8 mouse cellular contexts compared by ENCODE assay signal in the genomic region with DNA sequence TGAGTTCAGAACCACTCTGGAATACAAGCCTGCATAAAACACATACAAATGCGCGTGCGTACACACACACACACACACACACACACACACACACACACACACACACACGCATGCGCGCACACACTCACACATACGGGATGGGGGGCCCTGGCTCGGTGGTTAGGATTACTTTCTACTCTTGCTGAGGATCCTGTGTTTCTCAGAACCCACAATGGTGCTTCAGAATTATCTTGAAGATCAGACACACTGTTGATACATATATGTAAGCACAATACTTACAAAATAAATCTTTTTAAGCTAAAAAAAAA. TPM values are rescaled to one million over a fixed set of nuclear protein-coding genes. Genes with fewer than 3 reads are reported as not detected.
DNase-seq lines count a peak whose midpoint lies in the region; ATAC-seq and TF ChIP-seq lines count a peak whose summit lies in the region.

No protein-coding gene starts in this region.

- intact Hi-C loops in left cerebral cortex, adult 2 months (cut with DNase I), result loop anchor here (5.0 to 10.0 kb wide), 4 partner anchors 170 to 315 kb away; partner anchors contain the start of gene Bmyc
- intact Hi-C loops in left cerebral cortex, postnatal 14 days (cut with DNase I), result no loop called here

- H3K4me1 ChIP-seq in embryonic facial prominence, embryonic 13.5 days, result peaks cover 13% of the 10 kb centered on the region
- peaks cover 7% of the 10 kb centered on the region for H3K4me1 ChIP-seq in intestine, embryonic 14.5 days (replicated peaks; ENCODE audit: control insufficient read depth, insufficient read depth, low read length)
- H3K4me1 ChIP-seq in midbrain, postnatal 0 days (ENCODE audit: insufficient read depth, low read length), result peaks cover 10% of the 10 kb centered on the region; the same call in 1 of the 2 replicates

- no peak for ATAC-seq in embryonic facial prominence, embryonic 13.5 days (ENCODE audit: insufficient number of reproducible peaks, insufficient read depth, low FRiP score, low TSS enrichment, low read depth)
- no peak for ATAC-seq in intestine, embryonic 14.5 days (replicated peaks; ENCODE audit: low FRiP score, low TSS enrichment, low read depth)
- no peak for ATAC-seq in midbrain, postnatal 0 days (ENCODE audit: low FRiP score)

- H3K27me3 ChIP-seq in embryonic facial prominence, embryonic 13.5 days, result 0 out of 2 replicates have a peak, but pooled peaks cover 3% of the 10 kb centered on the region
- H3K27me3 ChIP-seq in intestine, embryonic 14.5 days (replicated peaks; ENCODE audit: control insufficient read depth, insufficient read depth, low read length), result no peaks in the 10 kb centered on the region
- no peaks in the 10 kb centered on the region for H3K27me3 ChIP-seq in midbrain, postnatal 0 days (ENCODE audit: insufficient read depth, low read length)

- no peak overlapping the region for H3K9ac ChIP-seq in embryonic facial prominence, embryonic 13.5 days
- H3K9ac ChIP-seq in intestine, embryonic 14.5 days (ENCODE audit: low read length), result no peak overlapping the region
- H3K9ac ChIP-seq in midbrain, postnatal 0 days (replicated peaks; ENCODE audit: low read length, poor library complexity, severe bottlenecking), result no peak overlapping the region

- H3K9me3 ChIP-seq in embryonic facial prominence, embryonic 13.5 days, result no peaks in the 10 kb centered on the region
- no peaks in the 10 kb centered on the region for H3K9me3 ChIP-seq in intestine, embryonic 14.5 days (ENCODE audit: control insufficient read depth, low read length)
- H3K9me3 ChIP-seq in midbrain, postnatal 0 days (ENCODE audit: low read length), result no peaks in the 10 kb centered on the region

- 77% methylated on average over 8 of the region's 8 CpGs for WGBS in embryonic facial prominence, embryonic 13.5 days
- WGBS in intestine, embryonic 14.5 days, result 72% methylated on average over 8 of the region's 8 CpGs
- WGBS in midbrain, postnatal 0 days, result 81% methylated on average over 6 of the region's 8 CpGs

- peak overlapping the region; percentile 75 for H3K4me2 ChIP-seq in embryonic facial prominence, embryonic 13.5 days
- H3K4me2 ChIP-seq in intestine, embryonic 14.5 days (ENCODE audit: low read length), result peak overlapping the region; percentile 58; the same call in 1 of the 2 replicates
- 0 out of 2 replicates have a peak overlapping the region, but pooled peaks have one; percentile 31 for H3K4me2 ChIP-seq in midbrain, postnatal 0 days (ENCODE audit: low read depth, low read length, poor library complexity, severe bottlenecking)

- no peak for DNase-seq in left cerebral cortex, adult 2 months (ENCODE audit: extremely low spot score in 1 of 2, low spot score in 2 of 2)
- DNase-seq in left cerebral cortex, postnatal 14 days (ENCODE audit: low spot score in 2 of 2), result no peak
- no peak for DNase-seq in intestine, embryonic 14.5 days (ENCODE audit: low spot score)
- DNase-seq in midbrain, postnatal 0 days (ENCODE audit: low spot score), result no peak
- DNase-seq in cerebellum, adult 11 months, result no peak
- no peak for DNase-seq in layer of hippocampus, postnatal 14 days (ENCODE audit: low spot score in 2 of 2)
- no peak for DNase-seq in cerebellum, postnatal 4 days (ENCODE audit: low spot score in 2 of 2)

- H3K27ac ChIP-seq in left cerebral cortex, adult 2 months, result peak overlapping the region; percentile 84
- no peak overlapping the region for H3K27ac ChIP-seq in embryonic facial prominence, embryonic 13.5 days
- no peak overlapping the region for H3K27ac ChIP-seq in intestine, embryonic 14.5 days (ENCODE audit: low read depth)
- peak overlapping the region; percentile 59; the same call in 1 of the 2 replicates for H3K27ac ChIP-seq in midbrain, postnatal 0 days (ENCODE audit: low read depth, low read length)

- no peaks in the 10 kb centered on the region for H3K36me3 ChIP-seq in embryonic facial prominence, embryonic 13.5 days
- H3K36me3 ChIP-seq in intestine, embryonic 14.5 days (ENCODE audit: control insufficient read depth, insufficient read depth, low read length), result no peaks in the 10 kb centered on the region
- H3K36me3 ChIP-seq in midbrain, postnatal 0 days (ENCODE audit: insufficient read depth, low read length), result no peaks in the 10 kb centered on the region

- no peak overlapping the region; the same call in 1 of the 2 replicates for H3K4me3 ChIP-seq in left cerebral cortex, adult 2 months
- H3K4me3 ChIP-seq in embryonic facial prominence, embryonic 13.5 days, result peak overlapping the region; percentile 94
- H3K4me3 ChIP-seq in intestine, embryonic 14.5 days (ENCODE audit: low read depth, low read length), result no peak overlapping the region
- no peak overlapping the region for H3K4me3 ChIP-seq in midbrain, postnatal 0 days (ENCODE audit: low read depth, low read length)

- no peak for TF ChIP-seq CTCF in left cerebral cortex, adult 2 months (IDR thresholded peaks at IDR 0.05)
- no peak for TF ChIP-seq CTCF in midbrain, postnatal 0 days (IDR thresholded peaks at IDR 0.05)

RNA-seq across cellular contexts. Expression of gene Ubac1, which starts 0.7 kb away (rescaled TPM):
- total RNA-seq in left cerebral cortex, adult 2 months (2021), result 10 to 100 TPM; 58.3 to 62.7 TPM
- 10 to 100 TPM; 80.3 to 86.7 TPM for total RNA-seq in left cerebral cortex, postnatal 14 days (2021)
- 89.7 and 93.6 TPM in 2 replicates for polyA plus RNA-seq in embryonic facial prominence, embryonic 13.5 days (2015; fragmentation: Nextera tagmentation; extraction: Ambion mirVana)
- 90.2 and 90.3 TPM in 2 replicates for polyA plus RNA-seq in intestine, embryonic 14.5 days (2014; fragmentation: Nextera tagmentation; extraction: Ambion mirVana)
- 100 and 123 TPM in 2 replicates for total RNA-seq in midbrain, postnatal 0 days (2014; rRNA removed)
- 151 and 158 TPM in 2 replicates for polyA plus RNA-seq in midbrain, postnatal 0 days (2015; fragmentation: Nextera tagmentation; extraction: Ambion mirVana)
- total RNA-seq in layer of hippocampus, postnatal 14 days (2021), result 10 to 100 TPM; 71.3 to 74.0 TPM

RNA-seq across cellular contexts. Expression of gene Camsap1, which starts 39.1 kb away (rescaled TPM):
- 100 to 1,000 TPM; 150 to 159 TPM for total RNA-seq in left cerebral cortex, adult 2 months (2021)
- total RNA-seq in left cerebral cortex, postnatal 14 days (2021), result 100 to 1,000 TPM; 139 to 167 TPM
- polyA plus RNA-seq in embryonic facial prominence, embryonic 13.5 days (2015; fragmentation: Nextera tagmentation; extraction: Ambion mirVana), result 15.0 and 20.1 TPM in 2 replicates
- polyA plus RNA-seq in intestine, embryonic 14.5 days (2014; fragmentation: Nextera tagmentation; extraction: Ambion mirVana), result 16.8 and 17.7 TPM in 2 replicates
- total RNA-seq in midbrain, postnatal 0 days (2014; rRNA removed), result 141 and 157 TPM in 2 replicates
- 57.5 and 61.3 TPM in 2 replicates for polyA plus RNA-seq in midbrain, postnatal 0 days (2015; fragmentation: Nextera tagmentation; extraction: Ambion mirVana)
- total RNA-seq in layer of hippocampus, postnatal 14 days (2021), result 100 to 1,000 TPM; 120 to 125 TPM

Comparison
In these comparisons a context has a peak if more than half of its experiments do, and no peak if none do; other contexts are left out.
1. H3K27ac ChIP-seq: peak in left cerebral cortex, adult 2 months (single experiment) and midbrain, postnatal 0 days (single experiment); none in embryonic facial prominence, embryonic 13.5 days (single experiment) and intestine, embryonic 14.5 days (single experiment).
2. Peak in every context shown above with its lines, with median percentiles within 50 percentile points of each other: H3K4me2 ChIP-seq.